8 mouse cellular contexts compared by ENCODE assay signal in the genomic region with DNA sequence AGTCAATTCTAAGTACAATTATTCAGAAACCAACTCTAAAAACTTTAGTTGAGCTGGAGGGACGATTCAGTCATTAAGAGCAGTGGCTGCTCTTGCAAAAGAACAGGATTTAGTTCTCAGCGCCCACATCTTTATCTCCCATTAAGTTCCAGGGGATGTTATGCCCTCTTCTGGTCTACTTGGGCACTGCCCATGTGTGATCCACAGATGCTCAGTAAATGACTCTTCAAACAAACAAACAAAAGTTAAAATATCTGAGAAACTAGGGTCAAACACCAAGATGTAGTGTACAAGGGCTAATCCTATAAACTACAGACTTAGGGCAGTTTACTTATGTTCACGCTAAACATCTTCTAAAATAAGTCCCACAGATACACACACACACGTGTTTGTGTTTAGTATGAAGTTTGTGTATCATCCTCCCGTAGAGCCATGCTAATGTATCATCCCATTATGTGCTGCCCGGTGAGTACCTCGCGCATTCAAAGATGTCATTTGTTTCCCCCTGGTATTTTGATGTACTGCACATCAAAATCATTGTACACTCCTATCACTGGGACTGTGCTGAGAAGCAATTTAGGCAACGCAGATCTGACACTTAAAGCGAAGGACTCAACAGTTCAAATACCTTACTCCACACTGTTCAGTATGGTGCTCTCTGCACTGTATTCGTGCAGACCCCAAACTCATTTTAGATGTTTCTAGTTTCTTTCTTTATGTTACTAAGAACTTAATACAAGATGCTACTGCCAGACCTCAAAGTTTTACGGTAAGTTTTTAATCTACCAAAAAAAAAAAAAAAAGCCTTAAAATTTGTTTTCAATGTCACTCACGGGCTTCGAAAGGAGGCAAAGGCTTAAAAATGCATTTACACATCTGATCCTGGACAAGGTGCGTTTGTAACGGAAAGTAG. TPM values are rescaled to one million over a fixed set of nuclear protein-coding genes. Genes with fewer than 3 reads are reported as not detected.
DNase-seq lines count a peak whose midpoint lies in the region; ATAC-seq and TF ChIP-seq lines count a peak whose summit lies in the region.

No protein-coding gene starts in this region.

- H3K4me2 ChIP-seq in hindbrain, postnatal 0 days (ENCODE audit: low read depth, low read length): peak overlapping the region; percentile 92

- peak overlapping the region; percentile 92 for H3K4me3 ChIP-seq in testis, adult 2 months (ENCODE audit: control insufficient read depth, low read depth, low read length)
- peak overlapping the region; percentile 86 for H3K4me3 ChIP-seq in hindbrain, postnatal 0 days (ENCODE audit: low read length)
- H3K4me3 ChIP-seq in macrophage (ENCODE audit: inconsistent target): peak overlapping the region; percentile 43

- no peaks in the 10 kb centered on the region for H3K27me3 ChIP-seq in testis, adult 2 months (ENCODE audit: control insufficient read depth, insufficient read depth, low read length)
- H3K27me3 ChIP-seq in hindbrain, postnatal 0 days (ENCODE audit: insufficient read depth, low read length): no peaks in the 10 kb centered on the region

- H3K4me1 ChIP-seq in testis, adult 2 months (ENCODE audit: control insufficient read depth, insufficient read depth, low read length): no peaks in the 10 kb centered on the region
- H3K4me1 ChIP-seq in hindbrain, postnatal 0 days (ENCODE audit: insufficient read depth, low read length): no peaks in the 10 kb centered on the region

- H3K9me3 ChIP-seq in hindbrain, postnatal 0 days (ENCODE audit: low read length): no peaks in the 10 kb centered on the region

- no peaks in the 10 kb centered on the region for H3K79me2 ChIP-seq in macrophage (ENCODE audit: inconsistent target)

- TF ChIP-seq CTCF in testis, adult 2 months (IDR thresholded peaks at IDR 0.05; ENCODE audit: control insufficient read depth, insufficient read depth, insufficient replicate concordance, low read depth, low read length): no peak
- TF ChIP-seq CTCF in hindbrain, postnatal 0 days (IDR thresholded peaks at IDR 0.05; ENCODE audit: low read depth): peak; percentile 43

- no peak for ATAC-seq in hindbrain, postnatal 0 days

- intact Hi-C loops in gastrocnemius, postnatal 36 days (cut with DNase I): no loop called here

- no peak for DNase-seq in testis, postnatal 14 days (ENCODE audit: low spot score)
- DNase-seq in embryo, embryonic 10 days (ENCODE audit: low spot score): peak; percentile 49
- peak; percentile 40 for DNase-seq in hindbrain, postnatal 0 days (ENCODE audit: low spot score)
- peak; percentile 53 for DNase-seq in thymus, postnatal 4 days
- no peak for DNase-seq in gastrocnemius, postnatal 36 days
- DNase-seq in spleen, adult 18-20 months: no peak

- peak overlapping the region; percentile 95 for H3K9ac ChIP-seq in hindbrain, postnatal 0 days (replicated peaks; ENCODE audit: low read length)

- TF ChIP-seq POLR2A in testis, adult 2 months (IDR thresholded peaks at IDR 0.05; ENCODE audit: control insufficient read depth, low read depth, low read length): no peak

- 27% methylated on average over 16 of the region's 16 CpGs for WGBS in hindbrain, postnatal 0 days
- WGBS in macrophage (ENCODE audit: missing documents): 51% methylated on average over 16 of the region's 16 CpGs

- no peaks in the 10 kb centered on the region; the same call in 1 of the 2 replicates for H3K36me3 ChIP-seq in testis, adult 2 months (ENCODE audit: control insufficient read depth, insufficient read depth, low read length)
- H3K36me3 ChIP-seq in hindbrain, postnatal 0 days (ENCODE audit: insufficient read depth, low read length): 0 out of 2 replicates have a peak, but pooled peaks cover 6% of the 10 kb centered on the region
- H3K36me3 ChIP-seq in macrophage (ENCODE audit: inconsistent target): 0 out of 2 replicates have a peak, but pooled peaks cover under 1% of the 10 kb centered on the region

- no peak overlapping the region; the same call in 1 of the 2 replicates for H3K27ac ChIP-seq in testis, adult 2 months (ENCODE audit: control insufficient read depth, insufficient read depth, low read depth, low read length)
- H3K27ac ChIP-seq in hindbrain, postnatal 0 days: peak overlapping the region; percentile 78; the same call in 1 of the 2 replicates
- H3K27ac ChIP-seq in macrophage: no peak overlapping the region

RNA-seq across cellular contexts. Expression of gene Abraxas1, which starts 0.9 kb away (rescaled TPM):
- polyA plus RNA-seq in testis, adult 2 months (2012; rRNA removed): 5.5 and 6.3 TPM in 2 replicates
- 4.7 and 6.9 TPM in 2 replicates for total RNA-seq in hindbrain, postnatal 0 days (2014; rRNA removed)
- 10.7 and 11.4 TPM in 2 replicates for polyA plus RNA-seq in hindbrain, postnatal 0 days (2015; fragmentation: Nextera tagmentation; extraction: Ambion mirVana)
- total RNA-seq in macrophage (2018; cell fraction: chromatin; rRNA removed): 10 to 100 TPM in 15 of 26 experiments, 1 to 10 TPM in 11; 1.2 to 42.8 (median 13.1) TPM
- 1 to 10 TPM in 25 of 26 experiments, under 1 TPM in 1; 0.81 to 5.7 (median 3.3) TPM for total RNA-seq in macrophage (2018; cell fraction: cytosol; rRNA removed)
- total RNA-seq in macrophage (2018; cell fraction: nucleus; rRNA removed): 10 to 100 TPM in 12 of 26 experiments, 1 to 10 TPM in 14; 1.4 to 32.8 (median 8.1) TPM
- 5.3 to 9.5 TPM (median 5.4 TPM) in 3 replicates for polyA plus RNA-seq in macrophage (2018)
- total RNA-seq in gastrocnemius, postnatal 36 days (2021): 1 to 10 TPM; 3.0 to 4.3 TPM

RNA-seq across cellular contexts. Expression of gene Mrps18c, which starts 21.4 kb away (rescaled TPM):
- polyA plus RNA-seq in testis, adult 2 months (2012; rRNA removed): 27.8 and 32.8 TPM in 2 replicates
- 26.3 and 26.5 TPM in 2 replicates for total RNA-seq in hindbrain, postnatal 0 days (2014; rRNA removed)
- polyA plus RNA-seq in hindbrain, postnatal 0 days (2015; fragmentation: Nextera tagmentation; extraction: Ambion mirVana): 183 and 192 TPM in 2 replicates
- total RNA-seq in macrophage (2018; cell fraction: chromatin; rRNA removed): 10 to 100 TPM in 22 of 26 experiments, 1 to 10 TPM in 4; 1.9 to 47.4 (median 16.9) TPM
- total RNA-seq in macrophage (2018; cell fraction: cytosol; rRNA removed): 100 to 1,000 TPM in 8 of 26 experiments, 10 to 100 TPM in 18; 57.9 to 114 (median 88.9) TPM
- total RNA-seq in macrophage (2018; cell fraction: nucleus; rRNA removed): 10 to 100 TPM in 25 of 26 experiments, 1 to 10 TPM in 1; 6.0 to 53.8 (median 32.9) TPM
- 85.7 to 113 TPM (median 87.1 TPM) in 3 replicates for polyA plus RNA-seq in macrophage (2018)
- total RNA-seq in gastrocnemius, postnatal 36 days (2021): 10 to 100 TPM; 63.1 to 64.4 TPM

RNA-seq across cellular contexts. Expression of gene Helq, which starts 21.4 kb away (rescaled TPM):
- polyA plus RNA-seq in testis, adult 2 months (2012; rRNA removed): 6.1 TPM in 2 replicates
- 9.4 and 10.6 TPM in 2 replicates for total RNA-seq in hindbrain, postnatal 0 days (2014; rRNA removed)
- polyA plus RNA-seq in hindbrain, postnatal 0 days (2015; fragmentation: Nextera tagmentation; extraction: Ambion mirVana): 11.1 and 12.7 TPM in 2 replicates
- total RNA-seq in macrophage (2018; cell fraction: chromatin; rRNA removed): 10 to 100 TPM in 17 of 26 experiments, 1 to 10 TPM in 9; 1.5 to 69.1 (median 26.3) TPM
- 1 to 10 TPM in 25 of 26 experiments, under 1 TPM in 1; 0.53 to 6.4 (median 3.5) TPM for total RNA-seq in macrophage (2018; cell fraction: cytosol; rRNA removed)
- 10 to 100 TPM in 14 of 26 experiments, 1 to 10 TPM in 12; 2.3 to 55.2 (median 13.8) TPM for total RNA-seq in macrophage (2018; cell fraction: nucleus; rRNA removed)
- polyA plus RNA-seq in macrophage (2018): 4.1 to 7.5 TPM (median 4.2 TPM) in 3 replicates
- total RNA-seq in gastrocnemius, postnatal 36 days (2021): 1 to 10 TPM; 6.2 to 8.9 TPM

RNA-seq across cellular contexts. Expression of gene Gpat3, which starts 25.7 kb away (rescaled TPM):
- 21.7 and 26.8 TPM in 2 replicates for polyA plus RNA-seq in testis, adult 2 months (2012; rRNA removed)
- total RNA-seq in hindbrain, postnatal 0 days (2014; rRNA removed): 0.47 and 1.5 TPM in 2 replicates
- polyA plus RNA-seq in hindbrain, postnatal 0 days (2015; fragmentation: Nextera tagmentation; extraction: Ambion mirVana): 1.5 and 2.4 TPM in 2 replicates
- 1 to 10 TPM in 5 of 26 experiments, under 1 TPM in 13, not detected in 8; 0.25 to 3.7 (median 0.69) TPM for total RNA-seq in macrophage (2018; cell fraction: chromatin; rRNA removed)
- total RNA-seq in macrophage (2018; cell fraction: cytosol; rRNA removed): 1 to 10 TPM in 5 of 26 experiments, under 1 TPM in 21; 0.36 to 1.4 (median 0.71) TPM
- total RNA-seq in macrophage (2018; cell fraction: nucleus; rRNA removed): 1 to 10 TPM in 6 of 26 experiments, under 1 TPM in 20; 0.24 to 1.7 (median 0.67) TPM
- polyA plus RNA-seq in macrophage (2018): 0.41 to 0.87 TPM (median 0.79 TPM) in 3 replicates
- total RNA-seq in gastrocnemius, postnatal 36 days (2021): 1 to 10 TPM; 6.0 to 7.6 TPM

Comparison
In these comparisons a context has a peak if more than half of its experiments do, and no peak if none do; other contexts are left out.
1. DNase-seq: peak in embryo, embryonic 10 days (single experiment), hindbrain, postnatal 0 days (single experiment) and thymus, postnatal 4 days (single experiment); none in testis, postnatal 14 days (single experiment), gastrocnemius, postnatal 36 days (0 of 2) and spleen, adult 18-20 months (0 of 2).
2. Peak in every context shown above with its lines, with median percentiles within 50 percentile points of each other: H3K4me3 ChIP-seq.